17 mouse cellular contexts compared by ENCODE assay signal in genomic region chr3:85176736-85177135, GRCm38 (mm10).
"Had no signal": no experiment of that assay in that cellular context is flagged by ENCODE, and none has a peak within 500 bp of the region (broad histone marks: within the 10 kb centered on the region; RNA-seq: fewer than 3 reads in every experiment).

No protein-coding gene starts in this region.

- DNase-seq: liver, postnatal 0 days; lung, adult 2 months; lung, postnatal 14 days; lung, postnatal 36 days; midbrain, embryonic 14.5 days; right cerebral cortex, postnatal 14 days; spleen, adult 18-20 months; thymus, adult 2 months; thymus, postnatal 25 days; thymus, postnatal 4 days had no signal

- H3K4me3 ChIP-seq: lung, embryonic 15.5 days; midbrain, embryonic 10.5 days; midbrain, embryonic 12.5 days; myocyte; neural tube, embryonic 12.5 days; stomach, embryonic 15.5 days had no signal

- H3K27ac ChIP-seq: lung, embryonic 15.5 days; midbrain, embryonic 10.5 days; midbrain, embryonic 12.5 days; neural tube, embryonic 12.5 days; stomach, embryonic 15.5 days; stomach, postnatal 0 days had no signal
